ENCODE assay signal across 21 mouse cellular contexts in the genomic region with DNA sequence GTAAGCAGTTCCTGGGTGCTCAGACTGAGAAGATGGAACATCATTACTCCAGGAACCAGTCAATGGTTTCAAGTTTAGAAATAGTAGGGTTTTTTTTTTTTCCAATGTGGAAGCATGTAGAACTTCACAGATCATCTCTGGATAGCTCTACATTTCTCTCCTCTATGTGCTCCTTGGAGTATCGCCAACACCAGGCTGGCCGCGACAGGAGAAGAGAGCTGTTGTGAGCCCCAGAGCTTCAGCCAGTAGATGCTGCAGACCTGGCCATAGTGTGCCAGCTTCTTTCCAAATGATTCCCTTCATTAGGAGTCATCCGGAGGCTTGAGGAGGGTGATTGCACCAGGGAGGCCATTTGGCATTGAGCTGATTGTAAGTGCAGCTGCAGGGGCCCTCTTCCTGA.
"Had no signal": no experiment of that assay in that cellular context is flagged by ENCODE, and none has a peak within 500 bp of the region (broad histone marks: within the 10 kb centered on the region; RNA-seq: fewer than 3 reads in every experiment).

No protein-coding gene starts in this region.

- DNase-seq: kidney, adult 2 months; kidney, postnatal 25 days; layer of hippocampus, adult 9-11 months; liver, postnatal 0 days; lung, postnatal 14 days; lung, postnatal 4 days; right cerebral cortex, adult 18-20 months; right cerebral cortex, postnatal 14 days; right cerebral cortex, postnatal 4 days; thymus, adult 2 months; thymus, postnatal 14 days; thymus, postnatal 4 days had no signal

- H3K4me3 ChIP-seq: layer of hippocampus, adult 2 months; left cerebral cortex, adult 2 months; limb, embryonic 12.5 days; limb, embryonic 15.5 days; lung, embryonic 15.5 days; midbrain, embryonic 12.5 days; midbrain, embryonic 15.5 days; myocyte; neural tube, embryonic 13.5 days had no signal

- H3K4me1 ChIP-seq: limb, embryonic 12.5 days; limb, embryonic 15.5 days; lung, embryonic 15.5 days; midbrain, embryonic 12.5 days; midbrain, embryonic 15.5 days; neural tube, embryonic 13.5 days had no signal
